Mouse (Mus musculus): Measurements from ENCODE around the gene Kcnk6. TPM values are rescaled to one million over a fixed set of nuclear protein-coding genes. Genes with fewer than 3 reads are reported as not detected.
A peak's percentile ranks its signal among the peaks of the same experiment; 100 is the strongest.
"Not testable (repeated sequence)": the region's sequence is repeated elsewhere in the genome, so short reads cannot be mapped to it uniquely, and the experiment has no call there.

Gene Kcnk6
- total RNA-seq, 2 experiments from 2014 or later = not detected

DNA sequence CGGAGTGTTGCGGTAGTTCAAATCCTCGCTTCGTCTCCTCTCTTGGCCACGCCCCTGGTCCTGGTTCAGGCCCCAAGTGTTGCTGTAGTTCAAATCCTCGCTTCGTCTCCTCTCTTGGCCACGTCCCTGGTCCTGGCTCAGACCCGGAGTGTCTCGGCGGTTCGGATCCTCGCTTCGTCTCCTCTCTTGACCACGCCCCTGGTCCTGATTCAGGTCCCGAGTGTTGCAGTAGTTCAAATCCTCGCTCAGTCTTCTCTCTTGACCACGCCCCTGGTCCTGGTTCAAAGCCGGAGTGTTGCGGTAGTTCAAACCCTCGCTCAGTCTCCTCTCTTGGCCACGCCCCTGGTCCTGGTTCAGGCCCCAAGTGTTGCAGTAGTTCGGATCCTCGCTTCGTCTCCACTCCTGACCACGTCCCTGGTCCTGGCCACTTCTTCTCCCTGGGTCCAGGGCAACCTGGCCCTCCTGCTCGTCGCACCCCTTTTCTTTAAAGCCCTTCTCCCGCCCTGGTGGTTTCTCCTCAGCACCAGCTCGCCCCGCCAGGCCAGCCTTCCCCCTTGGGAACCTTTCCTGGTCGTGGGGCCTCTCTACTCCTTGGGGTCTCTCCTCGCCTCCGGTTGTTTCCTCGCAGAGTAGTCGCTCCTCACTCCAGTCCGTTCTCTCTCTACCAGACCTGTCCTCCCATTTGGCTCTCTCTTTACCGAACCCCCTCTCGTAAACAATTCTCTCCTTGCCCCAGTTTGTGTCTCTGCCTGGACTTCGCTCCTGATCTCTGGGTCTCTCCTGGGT lies 19.3 kb downstream of the Kcnk6 start:
- not testable (repeated sequence) for ATAC-seq (replicated peaks; ENCODE audit: low FRiP score, low TSS enrichment, poor library complexity, severe bottlenecking)

DNA sequence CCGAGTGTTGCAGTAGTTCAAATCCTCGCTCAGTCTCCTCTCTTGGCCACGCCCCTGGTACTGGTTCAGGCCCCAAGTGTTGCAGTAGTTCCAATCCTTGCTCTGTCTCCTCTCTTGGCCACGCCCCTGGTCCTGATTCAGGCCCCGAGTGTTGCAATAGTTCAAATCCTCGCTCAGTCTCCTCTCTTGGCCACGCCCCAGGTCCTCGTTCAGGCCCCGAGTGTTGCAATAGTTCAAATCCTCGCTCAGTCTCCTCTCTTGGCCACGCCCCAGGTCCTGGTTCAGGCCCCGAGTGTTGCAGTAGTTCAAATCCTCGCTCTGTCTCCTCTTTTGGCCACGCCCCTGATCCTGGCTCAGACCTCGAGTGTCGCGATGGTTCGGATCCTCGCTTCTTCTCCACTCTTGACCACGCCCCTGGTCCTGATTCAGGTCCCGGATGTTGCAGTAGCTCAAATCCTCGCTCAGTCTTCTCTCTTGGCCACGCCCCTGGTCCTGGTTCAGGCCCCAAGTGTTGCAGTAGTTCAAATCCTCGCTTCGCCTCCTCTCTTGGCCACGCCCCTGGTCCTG lies 20.0 kb downstream of the Kcnk6 start:
- ATAC-seq (replicated peaks; ENCODE audit: low FRiP score, low TSS enrichment, poor library complexity, severe bottlenecking) = no peak

DNA sequence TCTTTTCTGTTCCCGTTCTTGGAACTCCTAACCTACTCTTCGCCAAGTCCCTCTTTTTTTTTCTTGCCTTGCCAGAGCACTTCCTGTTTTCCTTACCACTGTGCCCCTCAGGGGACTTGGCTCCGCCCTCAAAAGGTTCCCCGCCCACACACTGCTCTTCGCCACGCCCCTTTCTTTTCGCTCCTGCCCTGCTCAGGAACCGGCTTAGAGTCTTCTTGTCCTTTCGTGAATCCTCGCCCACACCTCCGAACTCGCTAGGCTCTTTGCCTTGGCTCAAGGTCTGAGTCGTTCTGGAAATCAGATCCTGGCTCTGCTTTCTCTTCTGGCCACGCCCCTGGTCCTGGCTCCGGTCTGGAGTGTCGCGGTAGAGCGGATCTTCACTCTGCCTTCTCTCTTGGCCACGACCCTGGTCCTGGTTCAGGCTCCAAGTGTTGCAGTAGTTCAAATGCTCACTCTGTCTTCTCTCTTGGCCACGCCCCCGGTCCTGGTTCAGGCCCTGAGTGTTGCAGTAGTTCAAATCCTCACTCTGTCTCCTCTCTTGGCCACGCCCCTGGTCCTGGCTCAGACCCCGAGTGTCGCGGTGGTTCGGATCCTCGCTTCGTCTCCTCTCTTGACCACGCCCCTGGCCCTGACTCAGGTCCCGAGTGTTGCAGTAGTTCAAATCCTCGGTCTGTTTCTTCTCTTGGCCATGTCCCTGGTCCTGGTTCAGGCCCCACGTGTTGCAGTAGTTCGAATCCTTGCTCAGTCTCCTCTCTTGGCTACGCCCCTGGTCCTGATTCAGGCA lies 20.7 kb downstream of the Kcnk6 start:
- peak; percentile 90 for ATAC-seq (replicated peaks; ENCODE audit: low FRiP score, low TSS enrichment, poor library complexity, severe bottlenecking)

DNA sequence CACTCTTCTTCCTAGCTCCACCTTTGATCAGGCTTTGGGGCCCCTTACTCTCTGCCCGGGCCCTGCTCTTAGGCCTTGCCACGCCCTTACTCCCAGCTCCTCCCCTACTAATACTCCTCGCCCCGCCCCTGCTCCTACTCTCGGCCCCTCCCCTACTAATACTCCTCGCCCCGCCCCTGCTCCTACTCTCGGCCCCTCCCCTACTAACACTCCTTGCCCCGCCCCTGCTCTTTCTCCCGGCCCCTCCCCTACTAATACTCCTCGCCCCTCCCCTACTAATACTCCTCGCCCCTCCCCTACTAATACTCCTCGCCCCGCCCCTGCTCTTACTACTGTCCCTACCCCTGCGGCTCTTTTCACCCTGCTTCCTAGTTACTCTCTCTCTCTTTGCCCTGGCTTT lies 21.3 kb downstream of the Kcnk6 start:
- ATAC-seq (replicated peaks; ENCODE audit: low FRiP score, low TSS enrichment, poor library complexity, severe bottlenecking) = peak; percentile 67

DNA sequence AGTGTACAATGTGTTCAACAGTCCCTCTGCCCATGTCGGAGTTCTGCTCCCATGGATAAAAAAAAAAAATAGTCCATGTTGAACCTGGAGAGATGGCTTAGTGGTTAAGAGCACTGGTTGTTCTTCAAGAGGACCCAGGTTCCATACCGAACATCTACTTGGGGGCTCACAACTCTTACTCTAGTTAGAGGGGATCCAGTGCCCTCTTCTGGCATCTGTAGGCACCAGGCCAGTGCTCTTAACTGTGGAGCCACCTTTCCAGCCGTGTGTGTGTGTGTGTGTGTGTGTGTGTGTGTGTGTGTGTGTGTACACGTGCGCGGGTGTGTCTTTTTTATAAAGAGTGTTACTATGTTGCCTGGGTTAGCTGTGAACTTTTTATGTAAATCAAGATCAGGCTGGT lies 29.7 kb downstream of the Kcnk6 start:
- ATAC-seq (replicated peaks; ENCODE audit: low FRiP score, low TSS enrichment, poor library complexity, severe bottlenecking) = no peak

DNA sequence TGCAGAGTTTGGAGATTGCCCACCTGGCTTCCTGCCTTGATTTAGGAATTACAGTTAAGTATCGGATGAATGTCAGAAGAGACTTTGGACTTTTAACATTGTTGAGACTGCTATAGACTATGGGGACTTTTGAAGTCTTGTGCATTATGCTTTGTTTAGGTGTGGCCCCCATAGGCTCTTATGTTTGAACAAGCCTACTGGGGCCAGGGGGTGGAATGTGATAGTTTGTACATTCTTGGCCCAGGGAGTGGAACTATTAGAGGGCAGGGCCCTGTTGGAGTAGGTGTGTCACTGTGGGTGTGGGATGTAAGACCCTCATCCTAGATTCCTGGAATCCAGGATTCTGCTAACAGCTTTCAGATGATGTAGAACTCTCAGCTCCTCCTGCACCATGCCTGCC lies 38.1 kb downstream of the Kcnk6 start:
- not testable (repeated sequence) for ATAC-seq (replicated peaks; ENCODE audit: low FRiP score, low TSS enrichment, poor library complexity, severe bottlenecking)

DNA sequence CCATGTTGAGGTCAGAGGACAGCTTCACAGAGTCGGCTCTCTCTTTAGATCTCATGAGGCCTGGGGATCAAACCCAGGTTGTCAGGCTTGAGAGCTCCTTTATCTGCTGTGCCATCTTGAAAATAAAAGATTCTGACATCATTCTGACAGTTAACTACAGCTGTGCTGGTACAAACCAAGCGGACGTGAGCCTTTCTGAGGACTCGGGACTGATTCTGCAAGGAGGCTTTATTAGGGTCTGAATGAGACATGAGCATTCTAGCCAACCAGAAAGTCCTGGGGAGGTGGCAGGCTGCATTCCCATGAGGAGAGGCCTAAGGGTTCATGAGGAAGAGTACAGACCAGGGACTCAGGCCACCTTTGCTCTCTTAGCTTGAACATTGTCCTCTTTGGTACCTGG lies 51.0 kb downstream of the Kcnk6 start:
- ATAC-seq (replicated peaks; ENCODE audit: low FRiP score, low TSS enrichment, poor library complexity, severe bottlenecking) = not testable (repeated sequence)

DNA sequence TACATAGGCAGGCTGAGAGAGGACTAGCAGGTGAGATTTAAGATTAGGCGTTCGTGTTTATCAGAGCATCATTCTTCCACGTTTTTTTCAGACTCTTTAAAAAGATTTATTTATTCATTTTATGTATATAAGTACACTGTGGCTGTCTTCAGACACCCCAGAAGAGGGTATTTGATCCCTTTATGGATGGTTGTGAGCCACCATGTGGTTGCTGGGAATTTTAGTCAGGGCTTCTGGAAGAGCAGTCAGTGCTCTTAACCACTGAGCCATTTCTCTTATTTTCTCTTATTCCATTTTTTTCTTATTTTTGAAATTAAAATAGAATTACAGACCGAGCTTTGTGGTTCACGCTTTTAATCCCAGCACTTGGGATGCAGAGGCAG lies 51.5 kb downstream of the Kcnk6 start:
- no peak for ATAC-seq (replicated peaks; ENCODE audit: low FRiP score, low TSS enrichment, poor library complexity, severe bottlenecking)

DNA sequence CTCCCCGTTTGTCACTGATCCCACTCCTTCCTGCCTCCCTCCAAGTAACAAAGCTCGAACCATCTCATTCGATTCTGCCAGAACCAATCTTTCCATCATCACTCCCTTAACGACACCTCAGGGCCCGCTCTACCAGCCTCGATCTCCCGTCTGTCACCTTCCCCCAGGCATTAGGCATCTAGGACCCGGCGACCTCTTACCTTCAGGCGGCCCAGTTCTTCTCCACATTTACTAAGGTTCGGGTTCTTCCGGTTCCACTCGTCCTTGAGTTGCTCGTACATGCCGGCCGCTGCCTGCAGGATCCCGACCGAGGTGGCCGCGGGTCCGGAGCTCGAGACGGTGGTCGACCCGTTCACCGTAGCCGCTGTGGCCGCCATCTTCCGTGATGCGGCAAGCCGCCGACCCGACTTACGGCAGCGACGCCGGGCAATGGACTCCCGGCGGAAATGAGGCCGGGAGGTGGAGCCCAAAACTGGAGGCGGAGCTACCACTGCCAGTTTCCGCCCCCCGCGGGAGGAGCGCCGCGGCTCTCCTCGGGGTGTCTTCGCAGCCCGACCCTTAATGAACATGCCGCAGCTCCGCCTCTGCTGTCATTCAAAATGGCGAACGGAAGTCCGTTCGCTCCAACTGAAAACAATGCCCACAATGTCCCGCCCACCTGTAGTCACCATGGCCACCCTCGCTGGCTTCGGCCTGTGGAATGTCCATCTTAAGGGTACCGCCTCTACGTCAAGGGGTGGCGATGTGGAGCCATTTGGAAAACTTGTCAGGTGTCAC lies 52.0 kb downstream of the Kcnk6 start, which contains the start of gene Psmd8:
Gene Psmd8 (minus strand): TSS at position 625 of the 777 bp plus-strand sequence.
- ATAC-seq (replicated peaks; ENCODE audit: low FRiP score, low TSS enrichment, poor library complexity, severe bottlenecking) = peak; percentile 96

DNA sequence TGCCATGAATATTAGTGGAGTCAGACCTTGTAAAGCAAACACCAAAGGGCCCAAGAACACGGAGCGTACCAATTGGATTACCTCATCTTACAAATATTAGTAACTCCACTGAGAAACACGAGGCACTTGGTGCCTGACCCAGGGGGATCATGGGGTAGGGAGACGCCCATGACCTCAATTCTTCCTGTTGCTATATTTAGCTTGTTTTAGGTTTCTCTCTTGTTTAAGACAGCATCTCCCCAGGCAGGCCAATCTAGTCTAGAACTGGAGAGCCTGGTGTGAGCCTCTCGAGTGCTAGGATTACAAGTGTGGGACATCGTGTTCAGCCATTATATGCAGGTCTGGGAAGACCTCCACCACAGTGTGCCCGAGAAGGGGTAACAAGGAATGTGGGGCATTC lies 53.0 kb downstream of the Kcnk6 start:
- peak; percentile 22; the same call in 1 of the 2 replicates for ATAC-seq (replicated peaks; ENCODE audit: low FRiP score, low TSS enrichment, poor library complexity, severe bottlenecking)

DNA sequence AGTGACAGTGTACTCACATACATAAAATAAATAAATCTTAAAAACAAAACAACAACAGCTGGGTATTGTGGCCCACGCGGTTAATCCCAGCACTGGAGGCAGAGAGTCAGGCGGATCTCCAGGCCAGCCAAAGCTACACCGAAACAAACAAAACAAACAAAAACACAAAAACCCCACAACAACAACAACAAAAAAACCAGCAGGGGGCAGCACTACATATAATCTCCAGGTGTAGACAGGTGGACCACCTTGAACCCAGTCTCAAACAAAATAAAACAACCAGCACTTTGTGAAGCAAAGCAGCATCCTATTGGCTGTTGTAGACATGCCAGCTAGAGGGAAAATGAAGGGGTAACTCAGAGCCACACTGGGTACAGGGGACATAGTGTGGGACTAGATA lies 54.2 kb downstream of the Kcnk6 start:
- ATAC-seq (replicated peaks; ENCODE audit: low FRiP score, low TSS enrichment, poor library complexity, severe bottlenecking) = no peak

DNA sequence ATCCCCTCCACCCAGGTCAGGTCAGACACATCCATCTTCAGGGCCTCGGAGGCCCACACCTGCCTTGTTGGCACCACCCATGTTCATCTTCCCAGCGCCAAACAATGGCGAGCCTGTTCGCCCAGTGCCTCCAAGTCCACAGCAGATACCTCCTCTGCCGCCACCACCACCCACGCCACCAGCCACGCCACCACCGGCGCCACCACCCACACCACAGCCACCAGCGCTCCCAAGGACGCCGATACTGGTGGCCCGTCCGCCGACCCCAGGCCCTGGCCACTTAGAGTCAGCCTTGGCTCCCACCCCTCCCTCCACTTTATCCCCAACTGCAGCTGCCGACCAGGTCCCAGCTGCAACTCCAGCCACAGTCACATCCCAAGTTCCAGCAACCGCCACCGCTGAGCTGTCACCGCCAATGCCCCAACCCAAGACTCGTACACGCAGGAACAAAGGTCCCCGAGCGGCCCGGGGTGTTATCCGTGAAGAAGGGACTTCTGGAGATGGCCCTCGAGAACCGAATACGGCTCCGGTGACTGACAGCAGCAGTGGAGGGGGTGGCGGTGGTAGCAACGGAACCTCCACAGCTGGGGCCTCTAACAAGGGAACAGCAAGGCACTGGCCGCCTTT lies 59.8 kb downstream of the Kcnk6 start:
- no peak for ATAC-seq (replicated peaks; ENCODE audit: low FRiP score, low TSS enrichment, poor library complexity, severe bottlenecking)

Other genes with a start within 250 kb of the Kcnk6 start
- gene Ryr1, start 107.3 kb downstream of the Kcnk6 start, total RNA-seq (2014; fragmentation: Nextera tagmentation) = 0.07 and 0.84 TPM in 2 replicates
- 0.34 TPM in 1 of 2 replicates, not detected in the other for gene Ryr1, start 107.3 kb downstream of the Kcnk6 start, total RNA-seq (2017)
- gene Rasgrp4, start 97.7 kb downstream of the Kcnk6 start, total RNA-seq (2014; fragmentation: Nextera tagmentation) = not detected in 2 replicates
- gene Rasgrp4, start 97.7 kb downstream of the Kcnk6 start, total RNA-seq (2017) = 0.66 TPM in 1 of 2 replicates, not detected in the other
- gene Fam98c, start 76.3 kb downstream of the Kcnk6 start, total RNA-seq (2014; fragmentation: Nextera tagmentation) = 15.4 and 21.1 TPM in 2 replicates
- gene Fam98c, start 76.3 kb downstream of the Kcnk6 start, total RNA-seq (2017) = 4.8 and 20.4 TPM in 2 replicates
- gene Ggn, start 62.3 kb downstream of the Kcnk6 start, total RNA-seq (2014; fragmentation: Nextera tagmentation) = not detected in 2 replicates
- gene Ggn, start 62.3 kb downstream of the Kcnk6 start, total RNA-seq (2017) = 0.30 TPM in 1 of 2 replicates, not detected in the other
- gene Spred3, start 62.1 kb downstream of the Kcnk6 start, total RNA-seq (2014; fragmentation: Nextera tagmentation) = 0.42 and 2.2 TPM in 2 replicates
- gene Spred3, start 62.1 kb downstream of the Kcnk6 start, total RNA-seq (2017) = 0.99 and 1.8 TPM in 2 replicates
- gene Psmd8, start 51.8 kb downstream of the Kcnk6 start, total RNA-seq (2014; fragmentation: Nextera tagmentation) = 159 and 187 TPM in 2 replicates
- gene Psmd8, start 51.8 kb downstream of the Kcnk6 start, total RNA-seq (2017) = 154 and 158 TPM in 2 replicates
- gene Catsperg1, start 18.5 kb downstream of the Kcnk6 start, total RNA-seq (2014; fragmentation: Nextera tagmentation) = 0.66 and 0.99 TPM in 2 replicates
- 0.27 TPM in 1 of 2 replicates, not detected in the other for gene Catsperg1, start 18.5 kb downstream of the Kcnk6 start, total RNA-seq (2017)
- 32.2 and 50.7 TPM in 2 replicates for gene Yif1b, start 5.8 kb upstream of the Kcnk6 start, total RNA-seq (2014; fragmentation: Nextera tagmentation)
- 11.4 and 23.5 TPM in 2 replicates for gene Yif1b, start 5.8 kb upstream of the Kcnk6 start, total RNA-seq (2017)
- gene 2200002D01Rik, start 16.0 kb upstream of the Kcnk6 start, total RNA-seq (2014; fragmentation: Nextera tagmentation) = 0.74 and 0.98 TPM in 2 replicates
- gene 2200002D01Rik, start 16.0 kb upstream of the Kcnk6 start, total RNA-seq (2017) = 5.6 TPM in 1 of 2 replicates, not detected in the other
- 34.9 and 39.2 TPM in 2 replicates for gene Spint2, start 49.4 kb upstream of the Kcnk6 start, total RNA-seq (2014; fragmentation: Nextera tagmentation)
- gene Spint2, start 49.4 kb upstream of the Kcnk6 start, total RNA-seq (2017) = 28.1 and 35.4 TPM in 2 replicates
- gene Ppp1r14a, start 56.8 kb upstream of the Kcnk6 start, total RNA-seq (2014; fragmentation: Nextera tagmentation) = not detected in 2 replicates
- gene Ppp1r14a, start 56.8 kb upstream of the Kcnk6 start, total RNA-seq (2017) = not detected in 2 replicates
- gene Dpf1, start 71.4 kb upstream of the Kcnk6 start, total RNA-seq (2014; fragmentation: Nextera tagmentation) = 2.5 and 2.9 TPM in 2 replicates
- gene Dpf1, start 71.4 kb upstream of the Kcnk6 start, total RNA-seq (2017) = 0.19 and 14.6 TPM in 2 replicates